Mouse (Mus musculus): ENCODE data around the gene Golt1a. TPM values are rescaled to one million over a fixed set of nuclear protein-coding genes. Genes with fewer than 3 reads are reported as not detected.
A peak's percentile ranks its signal among the peaks of the same experiment; 100 is the strongest.
"Not testable (repeated sequence)": the region's sequence is repeated elsewhere in the genome, so short reads cannot be mapped to it uniquely, and the experiment has no call there.

Gene Golt1a
- polyA plus RNA-seq, 1 experiment from 2014 or later = not detected

GRCm38 (mm10) chr1:133331142-133331541 lies 21.5 kb downstream of the Golt1a start:
- 73% methylated on average over 3 of the region's 3 CpGs for WGBS
- Histone ChIP-seq H3K36me3 (replicated peaks) (no peaks in the 10 kb centered on the region), H3K9me3 (no peaks in the 10 kb centered on the region), H3K4me3 (no peak overlapping the region), H3K4me1 (peaks cover 27% of the 10 kb centered on the region), H3K27me3 (ENCODE audit: poor library complexity, severe bottlenecking) (peaks cover 64% of the 10 kb centered on the region), H3K27ac (no peak overlapping the region)
- no peak for DNase-seq (ENCODE audit: extremely low spot score, low spot score)

GRCm38 (mm10) chr1:133332656-133333430 lies 23.2 kb downstream of the Golt1a start:
- Histone ChIP-seq H3K27ac (no peak overlapping the region), H3K27me3 (ENCODE audit: poor library complexity, severe bottlenecking) (peaks cover 48% of the 10 kb centered on the region), H3K4me1 (peaks cover 27% of the 10 kb centered on the region), H3K36me3 (replicated peaks) (no peaks in the 10 kb centered on the region), H3K9me3 (no peaks in the 10 kb centered on the region), H3K4me3 (no peak overlapping the region)
- 90% methylated on average over 11 of the region's 11 CpGs for WGBS
- DNase-seq (ENCODE audit: extremely low spot score, low spot score) = no peak

- Histone ChIP-seq H3K27ac (no peak overlapping the region), H3K4me1 (peaks cover 17% of the 10 kb centered on the region), H3K4me3 (no peak overlapping the region), H3K36me3 (replicated peaks) (no peaks in the 10 kb centered on the region), H3K9me3 (no peaks in the 10 kb centered on the region), H3K27me3 (ENCODE audit: poor library complexity, severe bottlenecking) (peaks cover 37% of the 10 kb centered on the region)
- DNase-seq (ENCODE audit: extremely low spot score, low spot score) = no peak
- 86% methylated on average over 6 of the region's 6 CpGs for WGBS
These were observed 24.3 kb downstream of the Golt1a start for GRCm38 (mm10) chr1:133333937-133334336.

GRCm38 (mm10) chr1:133340403-133340802 lies 30.8 kb downstream of the Golt1a start:
- DNase-seq (ENCODE audit: extremely low spot score, low spot score); H3K4me3 ChIP-seq; H3K27me3 ChIP-seq (ENCODE audit: poor library complexity, severe bottlenecking); H3K9me3 ChIP-seq; H3K4me1 ChIP-seq; H3K36me3 ChIP-seq (replicated peaks); H3K27ac ChIP-seq: not testable (repeated sequence)
- 77% methylated on average over 1 of the region's 1 CpGs for WGBS

GRCm38 (mm10) chr1:133344357-133344756 lies 34.8 kb downstream of the Golt1a start:
- Histone ChIP-seq H3K9me3 (no peaks in the 10 kb centered on the region), H3K27me3 (ENCODE audit: poor library complexity, severe bottlenecking) (no peaks in the 10 kb centered on the region), H3K27ac (no peak overlapping the region), H3K4me1 (no peaks in the 10 kb centered on the region), H3K36me3 (replicated peaks) (no peaks in the 10 kb centered on the region), H3K4me3 (no peak overlapping the region)
- no peak for DNase-seq (ENCODE audit: extremely low spot score, low spot score)
- WGBS = 89% methylated on average over 2 of the region's 2 CpGs

- Histone ChIP-seq H3K4me1 (0 out of 2 replicates have a peak, but pooled peaks cover 4% of the 10 kb centered on the region), H3K9me3 (no peaks in the 10 kb centered on the region), H3K27ac (no peak overlapping the region), H3K4me3 (no peak overlapping the region), H3K36me3 (replicated peaks) (no peaks in the 10 kb centered on the region), H3K27me3 (ENCODE audit: poor library complexity, severe bottlenecking) (no peaks in the 10 kb centered on the region)
- 89% methylated on average over 9 of the region's 9 CpGs for WGBS
- DNase-seq (ENCODE audit: extremely low spot score, low spot score) = no peak
These were observed 36.9 kb downstream of the Golt1a start for GRCm38 (mm10) chr1:133346531-133346930.

GRCm38 (mm10) chr1:133347226-133347625 lies 37.6 kb downstream of the Golt1a start:
- H3K4me1 ChIP-seq = peaks cover 10% of the 10 kb centered on the region; the same call in 1 of the 2 replicates
- 84% methylated on average over 3 of the region's 3 CpGs for WGBS

GRCm38 (mm10) chr1:133347693-133348520 lies 38.3 kb downstream of the Golt1a start:
- H3K4me3 ChIP-seq = no peak overlapping the region
- no peak for DNase-seq (ENCODE audit: extremely low spot score, low spot score)
- WGBS = 85% methylated on average over 11 of the region's 11 CpGs
- no peaks in the 10 kb centered on the region for H3K9me3 ChIP-seq
- H3K27ac ChIP-seq = no peak overlapping the region
- peaks cover 10% of the 10 kb centered on the region; the same call in 1 of the 2 replicates for H3K4me1 ChIP-seq
- H3K36me3 ChIP-seq (replicated peaks) = no peaks in the 10 kb centered on the region
- peaks cover 8% of the 10 kb centered on the region; the same call in 1 of the 2 replicates for H3K27me3 ChIP-seq (ENCODE audit: poor library complexity, severe bottlenecking)

More at GRCm38 (mm10) chr1:133347226-133347625, 37.6 kb downstream of the Golt1a start:
- no peaks in the 10 kb centered on the region for H3K36me3 ChIP-seq (replicated peaks)
- H3K4me3 ChIP-seq = no peak overlapping the region
- H3K27ac ChIP-seq = no peak overlapping the region
- no peaks in the 10 kb centered on the region for H3K9me3 ChIP-seq
- H3K27me3 ChIP-seq (ENCODE audit: poor library complexity, severe bottlenecking) = peaks cover 2% of the 10 kb centered on the region; the same call in 1 of the 2 replicates
- DNase-seq (ENCODE audit: extremely low spot score, low spot score) = no peak

- Histone ChIP-seq H3K27ac (no peak within 1 kb of the TSS), H3K4me1 (peaks cover 14% of the 10 kb centered on the region; the same call in 1 of the 2 replicates), H3K4me3 (no peak within 1 kb of the TSS), H3K9me3 (no peaks in the 10 kb centered on the region), H3K36me3 (replicated peaks) (no peaks in the 10 kb centered on the region), H3K27me3 (ENCODE audit: poor library complexity, severe bottlenecking) (peaks cover 29% of the 10 kb centered on the region)
- DNase-seq (ENCODE audit: extremely low spot score, low spot score) = no peak
- WGBS = 88% methylated on average over 1 of the region's 1 CpGs
These were observed 40.6 kb downstream of the Golt1a start, which contains the start of gene Ren1 for GRCm38 (mm10) chr1:133350210-133350609. Ren1 (plus strand) TSS chr1:133350510.

GRCm38 (mm10) chr1:133351762-133352161 lies 42.2 kb downstream of the Golt1a start:
- no peak for DNase-seq (ENCODE audit: extremely low spot score, low spot score)
- no peak overlapping the region for H3K4me3 ChIP-seq
- H3K4me1 ChIP-seq = peaks cover 28% of the 10 kb centered on the region
- H3K36me3 ChIP-seq (replicated peaks) = no peaks in the 10 kb centered on the region
- H3K27ac ChIP-seq = no peak overlapping the region
- no peaks in the 10 kb centered on the region for H3K9me3 ChIP-seq
- H3K27me3 ChIP-seq (ENCODE audit: poor library complexity, severe bottlenecking) = peaks cover 44% of the 10 kb centered on the region
- 61% methylated on average over 9 of the region's 9 CpGs for WGBS

GRCm38 (mm10) chr1:133353371-133353809 lies 43.8 kb downstream of the Golt1a start:
- WGBS = 58% methylated on average over 12 of the region's 12 CpGs
- H3K27me3 ChIP-seq (ENCODE audit: poor library complexity, severe bottlenecking) = peaks cover 59% of the 10 kb centered on the region

GRCm38 (mm10) chr1:133355469-133355868 lies 45.9 kb downstream of the Golt1a start:
- Histone ChIP-seq H3K27me3 (ENCODE audit: poor library complexity, severe bottlenecking) (peaks cover 77% of the 10 kb centered on the region), H3K36me3 (replicated peaks) (no peaks in the 10 kb centered on the region), H3K9me3 (no peaks in the 10 kb centered on the region), H3K27ac (no peak overlapping the region), H3K4me3 (no peak overlapping the region), H3K4me1 (peaks cover 25% of the 10 kb centered on the region)
- no peak for DNase-seq (ENCODE audit: extremely low spot score, low spot score)
- 53% methylated on average over 5 of the region's 5 CpGs for WGBS

More at GRCm38 (mm10) chr1:133353371-133353809, 43.8 kb downstream of the Golt1a start:
- H3K27ac ChIP-seq = no peak overlapping the region
- DNase-seq (ENCODE audit: extremely low spot score, low spot score) = peak; percentile 73
- no peaks in the 10 kb centered on the region for H3K36me3 ChIP-seq (replicated peaks)
- peaks cover 29% of the 10 kb centered on the region for H3K4me1 ChIP-seq
- no peaks in the 10 kb centered on the region for H3K9me3 ChIP-seq
- no peak overlapping the region; the same call in 1 of the 2 replicates for H3K4me3 ChIP-seq
